Mouse (Mus musculus): ENCODE data around the gene Onecut3. TPM values are rescaled to one million over a fixed set of nuclear protein-coding genes. Genes with fewer than 3 reads are reported as not detected.

The Onecut3 gene
- polyA plus RNA-seq, 1 experiment from 2014 or later: 0.04 TPM

DNA sequence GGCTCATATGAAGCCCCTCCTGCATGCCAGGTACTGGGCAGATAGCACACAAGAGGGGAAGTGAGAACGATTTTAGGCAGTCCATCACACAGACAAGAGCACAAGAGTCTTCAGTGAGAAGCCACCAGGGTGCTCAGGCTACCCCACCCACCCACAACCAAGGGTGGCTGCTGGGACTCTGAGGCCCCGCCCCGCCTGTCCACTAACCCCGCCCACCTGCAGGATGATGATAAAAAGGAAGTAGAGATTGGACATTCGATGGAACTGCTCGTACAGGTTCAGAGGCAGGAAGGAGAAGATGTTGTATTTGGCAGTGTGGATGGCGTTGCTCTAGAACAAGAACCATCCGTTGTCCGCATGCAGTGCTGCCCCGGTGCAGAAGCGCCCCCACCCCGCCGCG is 40.4 kb downstream of the Onecut3 start:
- ATAC-seq (replicated peaks; ENCODE audit: low FRiP score, low TSS enrichment, low read depth) (no peak), DNase-seq (ENCODE audit: low spot score) (no peak)
- Histone ChIP-seq H3K27me3 (replicated peaks; ENCODE audit: control insufficient read depth, insufficient read depth, low read length) (peaks cover 29% of the 10 kb centered on the region), H3K4me3 (ENCODE audit: low read depth, low read length) (no peak overlapping the region), H3K9me3 (ENCODE audit: control insufficient read depth, low read length) (no peaks in the 10 kb centered on the region), H3K36me3 (ENCODE audit: control insufficient read depth, insufficient read depth, low read length) (no peaks in the 10 kb centered on the region), H3K4me1 (replicated peaks; ENCODE audit: control insufficient read depth, insufficient read depth, low read length) (0 out of 2 replicates have a peak, but pooled peaks cover 4% of the 10 kb centered on the region), H3K4me2 (ENCODE audit: low read length) (no peak overlapping the region; the same call in 1 of the 2 replicates), H3K27ac (ENCODE audit: low read depth) (no peak overlapping the region), H3K9ac (ENCODE audit: low read length) (no peak overlapping the region)
- WGBS: 8% methylated on average over 14 of the region's 14 CpGs

GRCm38 (mm10) chr10:80535711-80536110 is 41.1 kb downstream of the Onecut3 start:
- Histone ChIP-seq H3K4me2 (ENCODE audit: low read length) (no peak overlapping the region; the same call in 1 of the 2 replicates), H3K4me3 (ENCODE audit: low read depth, low read length) (no peak overlapping the region), H3K9me3 (ENCODE audit: control insufficient read depth, low read length) (no peaks in the 10 kb centered on the region), H3K36me3 (ENCODE audit: control insufficient read depth, insufficient read depth, low read length) (no peaks in the 10 kb centered on the region), H3K4me1 (replicated peaks; ENCODE audit: control insufficient read depth, insufficient read depth, low read length) (0 out of 2 replicates have a peak, but pooled peaks cover 4% of the 10 kb centered on the region), H3K27ac (ENCODE audit: low read depth) (no peak overlapping the region), H3K27me3 (replicated peaks; ENCODE audit: control insufficient read depth, insufficient read depth, low read length) (peaks cover 29% of the 10 kb centered on the region), H3K9ac (ENCODE audit: low read length) (no peak overlapping the region)
- ATAC-seq (replicated peaks; ENCODE audit: low FRiP score, low TSS enrichment, low read depth) (no peak), DNase-seq (ENCODE audit: low spot score) (no peak)
- WGBS: 10% methylated on average over 13 of the region's 13 CpGs

GRCm38 (mm10) chr10:80538180-80538579 is 43.5 kb downstream of the Onecut3 start:
- Histone ChIP-seq H3K4me2 (ENCODE audit: low read length) (no peak overlapping the region), H3K27ac (ENCODE audit: low read depth) (no peak overlapping the region), H3K27me3 (replicated peaks; ENCODE audit: control insufficient read depth, insufficient read depth, low read length) (peaks cover 29% of the 10 kb centered on the region), H3K4me1 (replicated peaks; ENCODE audit: control insufficient read depth, insufficient read depth, low read length) (0 out of 2 replicates have a peak, but pooled peaks cover 4% of the 10 kb centered on the region), H3K4me3 (ENCODE audit: low read depth, low read length) (no peak overlapping the region), H3K9ac (ENCODE audit: low read length) (no peak overlapping the region), H3K9me3 (ENCODE audit: control insufficient read depth, low read length) (no peaks in the 10 kb centered on the region), H3K36me3 (ENCODE audit: control insufficient read depth, insufficient read depth, low read length) (peaks cover 18% of the 10 kb centered on the region)
- WGBS: 59% methylated on average over 5 of the region's 5 CpGs
- ATAC-seq (replicated peaks; ENCODE audit: low FRiP score, low TSS enrichment, low read depth) (no peak), DNase-seq (ENCODE audit: low spot score) (no peak)

- H3K4me3 ChIP-seq (ENCODE audit: low read depth, low read length): no peak within 1 kb of the TSS
- DNase-seq (ENCODE audit: low spot score): peak; percentile 80
- no peaks in the 10 kb centered on the region for H3K9me3 ChIP-seq (ENCODE audit: control insufficient read depth, low read length)
- ATAC-seq (replicated peaks; ENCODE audit: low FRiP score, low TSS enrichment, low read depth): peak; percentile 87
- no peak within 1 kb of the TSS for H3K27ac ChIP-seq (ENCODE audit: low read depth)
- peaks cover 29% of the 10 kb centered on the region for H3K27me3 ChIP-seq (replicated peaks; ENCODE audit: control insufficient read depth, insufficient read depth, low read length)
- peak within 1 kb of the TSS; percentile 32 for H3K4me2 ChIP-seq (ENCODE audit: low read length)
- no peak within 1 kb of the TSS for H3K9ac ChIP-seq (ENCODE audit: low read length)
- H3K4me1 ChIP-seq (replicated peaks; ENCODE audit: control insufficient read depth, insufficient read depth, low read length): 0 out of 2 replicates have a peak, but pooled peaks cover 4% of the 10 kb centered on the region
- peaks cover 25% of the 10 kb centered on the region for H3K36me3 ChIP-seq (ENCODE audit: control insufficient read depth, insufficient read depth, low read length)
- 2% methylated on average over 30 of the region's 30 CpGs for WGBS
Observed at GRCm38 (mm10) chr10:80538710-80539394, 44.2 kb downstream of the Onecut3 start, which contains the start of gene Atp8b3. Atp8b3 (minus strand) TSS chr10:80539124.

- H3K4me2 ChIP-seq (ENCODE audit: low read length): no peak overlapping the region
- peaks cover 29% of the 10 kb centered on the region for H3K27me3 ChIP-seq (replicated peaks; ENCODE audit: control insufficient read depth, insufficient read depth, low read length)
- no peak overlapping the region for H3K27ac ChIP-seq (ENCODE audit: low read depth)
- H3K4me3 ChIP-seq (ENCODE audit: low read depth, low read length): no peak overlapping the region
- no peaks in the 10 kb centered on the region for H3K9me3 ChIP-seq (ENCODE audit: control insufficient read depth, low read length)
- ATAC-seq (replicated peaks; ENCODE audit: low FRiP score, low TSS enrichment, low read depth): no peak
- no peak overlapping the region for H3K9ac ChIP-seq (ENCODE audit: low read length)
- 50% methylated on average over 4 of the region's 5 CpGs for WGBS
- H3K36me3 ChIP-seq (ENCODE audit: control insufficient read depth, insufficient read depth, low read length): peaks cover 31% of the 10 kb centered on the region
- H3K4me1 ChIP-seq (replicated peaks; ENCODE audit: control insufficient read depth, insufficient read depth, low read length): 0 out of 2 replicates have a peak, but pooled peaks cover 4% of the 10 kb centered on the region
- DNase-seq (ENCODE audit: low spot score): no peak
Observed at GRCm38 (mm10) chr10:80539493-80539892, 44.9 kb downstream of the Onecut3 start.

DNA sequence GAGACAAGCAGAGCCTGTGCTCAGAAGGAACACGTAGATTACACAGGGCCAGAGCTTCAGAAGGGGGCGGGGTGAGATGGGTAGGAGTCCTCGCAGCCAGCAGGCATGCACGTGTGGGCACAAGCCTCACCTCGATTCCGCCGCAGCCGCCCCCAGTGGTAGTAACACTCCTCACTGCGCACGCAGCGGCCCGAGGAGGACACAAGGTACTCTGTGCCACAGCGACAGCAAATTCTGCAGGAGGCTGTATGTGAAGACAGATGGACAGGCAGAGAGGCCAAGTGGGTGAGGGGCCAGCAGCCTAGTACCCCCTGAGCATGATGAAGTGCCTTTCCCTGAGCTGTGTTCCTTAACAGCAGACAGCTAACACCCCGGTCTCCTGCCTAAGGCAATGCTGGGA is 49.2 kb downstream of the Onecut3 start:
- no peaks in the 10 kb centered on the region for H3K4me1 ChIP-seq (replicated peaks; ENCODE audit: control insufficient read depth, insufficient read depth, low read length)
- H3K27me3 ChIP-seq (replicated peaks; ENCODE audit: control insufficient read depth, insufficient read depth, low read length): no peaks in the 10 kb centered on the region
- no peaks in the 10 kb centered on the region for H3K9me3 ChIP-seq (ENCODE audit: control insufficient read depth, low read length)
- WGBS: 91% methylated on average over 14 of the region's 14 CpGs
- DNase-seq (ENCODE audit: low spot score): no peak
- no peak overlapping the region for H3K27ac ChIP-seq (ENCODE audit: low read depth)
- H3K4me2 ChIP-seq (ENCODE audit: low read length): no peak overlapping the region
- no peak for ATAC-seq (replicated peaks; ENCODE audit: low FRiP score, low TSS enrichment, low read depth)
- peaks cover 72% of the 10 kb centered on the region for H3K36me3 ChIP-seq (ENCODE audit: control insufficient read depth, insufficient read depth, low read length)
- H3K9ac ChIP-seq (ENCODE audit: low read length): no peak overlapping the region
- no peak overlapping the region for H3K4me3 ChIP-seq (ENCODE audit: low read depth, low read length)

- H3K4me2 ChIP-seq (ENCODE audit: low read length): no peak overlapping the region
- no peaks in the 10 kb centered on the region for H3K4me1 ChIP-seq (replicated peaks; ENCODE audit: control insufficient read depth, insufficient read depth, low read length)
- no peaks in the 10 kb centered on the region for H3K9me3 ChIP-seq (ENCODE audit: control insufficient read depth, low read length)
- H3K4me3 ChIP-seq (ENCODE audit: low read depth, low read length): no peak overlapping the region
- H3K27ac ChIP-seq (ENCODE audit: low read depth): no peak overlapping the region
- 91% methylated on average over 8 of the region's 8 CpGs for WGBS
- H3K27me3 ChIP-seq (replicated peaks; ENCODE audit: control insufficient read depth, insufficient read depth, low read length): no peaks in the 10 kb centered on the region
- peaks cover 87% of the 10 kb centered on the region for H3K36me3 ChIP-seq (ENCODE audit: control insufficient read depth, insufficient read depth, low read length)
- H3K9ac ChIP-seq (ENCODE audit: low read length): no peak overlapping the region
- ATAC-seq (replicated peaks; ENCODE audit: low FRiP score, low TSS enrichment, low read depth) (no peak), DNase-seq (ENCODE audit: low spot score) (no peak)
Observed at GRCm38 (mm10) chr10:80545590-80545989, 51.0 kb downstream of the Onecut3 start.

- H3K4me2 ChIP-seq (ENCODE audit: low read length): no peak overlapping the region
- no peaks in the 10 kb centered on the region for H3K9me3 ChIP-seq (ENCODE audit: control insufficient read depth, low read length)
- peaks cover 85% of the 10 kb centered on the region for H3K36me3 ChIP-seq (ENCODE audit: control insufficient read depth, insufficient read depth, low read length)
- no peaks in the 10 kb centered on the region for H3K27me3 ChIP-seq (replicated peaks; ENCODE audit: control insufficient read depth, insufficient read depth, low read length)
- H3K4me1 ChIP-seq (replicated peaks; ENCODE audit: control insufficient read depth, insufficient read depth, low read length): no peaks in the 10 kb centered on the region
- 93% methylated on average over 4 of the region's 4 CpGs for WGBS
- ATAC-seq (replicated peaks; ENCODE audit: low FRiP score, low TSS enrichment, low read depth) (no peak), DNase-seq (ENCODE audit: low spot score) (no peak)
- no peak overlapping the region for H3K4me3 ChIP-seq (ENCODE audit: low read depth, low read length)
- no peak overlapping the region for H3K27ac ChIP-seq (ENCODE audit: low read depth)
- H3K9ac ChIP-seq (ENCODE audit: low read length): no peak overlapping the region
Observed at GRCm38 (mm10) chr10:80546945-80547344, 52.3 kb downstream of the Onecut3 start.

DNA sequence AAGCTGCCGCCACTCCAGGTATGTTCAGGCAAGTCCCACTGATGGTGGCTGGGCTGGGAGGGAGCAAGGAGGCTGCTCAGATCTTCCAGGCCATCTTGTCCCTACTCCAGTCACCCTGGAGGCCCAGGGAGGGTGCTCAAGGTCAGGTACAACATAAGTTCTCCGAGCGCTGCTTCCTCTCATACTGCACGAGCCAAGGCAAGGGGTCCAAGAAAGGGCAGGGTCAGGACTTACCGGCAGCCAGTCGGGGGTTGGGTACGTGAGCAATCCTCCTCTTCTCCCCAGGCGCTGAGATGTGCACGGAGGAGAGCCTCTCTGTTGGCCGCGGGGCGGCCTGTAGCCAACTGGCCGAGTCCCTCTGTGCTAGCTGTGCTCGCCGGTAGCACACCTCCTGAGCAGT is 52.9 kb downstream of the Onecut3 start:
- H3K4me3 ChIP-seq (ENCODE audit: low read depth, low read length): no peak overlapping the region
- no peak overlapping the region for H3K4me2 ChIP-seq (ENCODE audit: low read length)
- no peaks in the 10 kb centered on the region for H3K4me1 ChIP-seq (replicated peaks; ENCODE audit: control insufficient read depth, insufficient read depth, low read length)
- no peak overlapping the region for H3K9ac ChIP-seq (ENCODE audit: low read length)
- DNase-seq (ENCODE audit: low spot score) (no peak), ATAC-seq (replicated peaks; ENCODE audit: low FRiP score, low TSS enrichment, low read depth) (no peak)
- H3K9me3 ChIP-seq (ENCODE audit: control insufficient read depth, low read length): no peaks in the 10 kb centered on the region
- H3K27ac ChIP-seq (ENCODE audit: low read depth): no peak overlapping the region
- no peaks in the 10 kb centered on the region for H3K27me3 ChIP-seq (replicated peaks; ENCODE audit: control insufficient read depth, insufficient read depth, low read length)
- peaks cover 79% of the 10 kb centered on the region for H3K36me3 ChIP-seq (ENCODE audit: control insufficient read depth, insufficient read depth, low read length)
- WGBS: 94% methylated on average over 15 of the region's 15 CpGs
